Mouse (Mus musculus) left cerebral cortex, postnatal 14 days (tissue): ENCODE measurements around the gene Rfx5. TPM values are rescaled to one million over a fixed set of nuclear protein-coding genes. Genes with fewer than 3 reads are reported as not detected.
A peak's percentile ranks its signal among the peaks of the same experiment; 100 is the strongest.

Experiments
- DNase-seq, 2 experiments: peaks; one replicate each; pipeline ENCODE4 v3.0.0; 2021 to 2022; ENCODE audit warnings: low spot score in 2 of 2, mixed read lengths in 1 of 2
- intact Hi-C: fragments of 180-260 bp; cut with DNase I; formaldehyde crosslinking; loops from one replicate; pipeline ENCODE4 v1.15.1; 2025
- microRNA-seq, 2 experiments: library from miRNA; unstranded; fragments of <30 nt; microRNA quantifications; one replicate each; pipeline ENCODE4 v1.2.0; 2022
- total RNA-seq, 2 experiments: library from RNA; stranded (reverse); gene quantifications; 2 replicates each; pipeline ENCODE4 v1.2.3; 2021

Rfx5 gene
- total RNA-seq, 2 experiments from 2014 or later: 18.5 to 23.1 TPM

- intact Hi-C loops: no loop called here
- peak; percentile 77 to 87 for DNase-seq
Measured at GRCm38 (mm10) chr3:94974528-94975422, 20.9 kb downstream of the Rfx5 start, which contains the start of gene Pi4kb. Gene Pi4kb, plus strand, starts transcription at chr3:94974731.

GRCm38 (mm10) chr3:94984312-94984711 lies 30.4 kb downstream of the Rfx5 start:
- DNase-seq: no peak
- intact Hi-C loops: no loop called here

GRCm38 (mm10) chr3:94985513-94985912 lies 31.6 kb downstream of the Rfx5 start:
- intact Hi-C loops: no loop called here

DNA sequence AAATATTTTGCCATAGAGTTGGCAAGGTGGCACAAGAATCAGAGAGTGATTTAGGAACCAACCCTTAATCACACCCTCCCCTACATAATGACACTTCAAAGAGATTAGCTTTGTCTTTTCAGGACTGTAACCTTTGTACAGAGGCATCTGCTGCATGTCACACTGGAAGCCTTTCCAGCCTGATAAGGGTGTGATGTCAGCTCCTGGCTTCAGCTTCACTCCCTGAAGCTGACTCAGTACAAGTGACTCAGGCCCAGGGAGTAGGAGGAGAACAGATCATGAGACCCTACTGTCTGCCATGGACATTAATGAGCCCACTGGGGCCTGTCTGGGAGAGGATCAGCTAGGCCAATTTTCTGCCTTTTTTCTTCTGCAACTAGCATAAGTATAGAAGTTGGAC lies 33.7 kb downstream of the Rfx5 start:
- intact Hi-C loops: no loop called here
- DNase-seq: no peak

More at GRCm38 (mm10) chr3:94985513-94985912, 31.6 kb downstream of the Rfx5 start:
- DNase-seq: no peak

DNA sequence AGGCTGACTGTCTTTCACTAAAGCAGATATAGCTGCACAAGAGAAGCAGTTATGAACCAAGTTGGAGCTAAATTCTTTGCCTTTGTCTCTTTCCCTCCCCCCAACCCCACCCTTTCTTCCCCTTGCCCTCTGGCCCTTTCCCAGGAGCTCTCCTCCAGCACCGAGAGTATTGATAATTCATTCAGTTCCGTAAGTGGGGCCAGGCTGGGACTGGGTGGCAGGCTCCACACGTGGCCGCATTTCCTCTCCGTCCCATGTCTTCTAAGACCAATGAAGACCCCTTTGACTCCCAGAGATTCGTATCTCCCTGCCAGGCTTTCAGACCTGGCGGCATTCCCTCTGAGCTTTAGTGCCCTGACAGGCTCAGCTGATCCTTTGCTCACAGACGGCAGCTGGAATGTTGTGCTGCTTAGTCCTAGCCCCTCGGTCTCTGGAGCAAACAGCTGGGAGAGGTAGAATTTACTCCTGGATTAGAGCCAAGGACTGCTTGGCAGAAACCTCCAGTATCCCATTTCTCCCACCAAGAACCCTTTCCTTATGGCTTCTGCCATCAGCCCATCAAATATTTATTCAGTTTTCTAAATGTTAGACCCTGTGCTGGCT lies 35.4 kb downstream of the Rfx5 start:
- intact Hi-C loops: no loop called here
- no peak for DNase-seq

DNA sequence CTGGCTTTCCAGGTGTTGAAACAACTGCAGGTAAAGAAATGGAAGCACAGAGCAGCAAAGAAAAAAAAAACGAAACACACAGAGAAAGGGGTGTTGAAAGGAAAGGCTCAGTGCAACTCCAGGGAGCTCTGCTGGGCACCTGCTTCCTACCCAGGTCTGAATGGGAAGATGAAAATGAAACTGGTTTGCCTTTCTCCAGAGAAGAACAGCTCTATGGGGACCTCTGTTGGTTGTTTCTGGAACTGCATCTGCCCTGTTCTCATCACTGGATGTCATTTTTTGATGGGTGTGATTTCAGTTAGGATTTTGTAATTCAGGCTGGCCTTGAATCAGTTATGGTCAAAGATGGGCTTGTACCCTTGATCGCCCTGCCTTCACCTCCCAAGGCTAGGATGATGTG lies 43.1 kb downstream of the Rfx5 start:
- intact Hi-C loops: loop anchor here (1.0 to 5.0 kb wide), 2 partner anchors 49 to 115 kb away; no protein-coding TSS in a partner anchor
- DNase-seq: peak; percentile 81 to 89

GRCm38 (mm10) chr3:95002569-95002968 lies 48.7 kb downstream of the Rfx5 start:
- peak in 1 of 2 experiments; percentile 43 for DNase-seq
- intact Hi-C loops: no loop called here

GRCm38 (mm10) chr3:95003273-95003672 lies 49.4 kb downstream of the Rfx5 start:
- intact Hi-C loops: no loop called here
- no peak for DNase-seq

GRCm38 (mm10) chr3:95005651-95006050 lies 51.8 kb downstream of the Rfx5 start:
- intact Hi-C loops: no loop called here
- DNase-seq: no peak

DNA sequence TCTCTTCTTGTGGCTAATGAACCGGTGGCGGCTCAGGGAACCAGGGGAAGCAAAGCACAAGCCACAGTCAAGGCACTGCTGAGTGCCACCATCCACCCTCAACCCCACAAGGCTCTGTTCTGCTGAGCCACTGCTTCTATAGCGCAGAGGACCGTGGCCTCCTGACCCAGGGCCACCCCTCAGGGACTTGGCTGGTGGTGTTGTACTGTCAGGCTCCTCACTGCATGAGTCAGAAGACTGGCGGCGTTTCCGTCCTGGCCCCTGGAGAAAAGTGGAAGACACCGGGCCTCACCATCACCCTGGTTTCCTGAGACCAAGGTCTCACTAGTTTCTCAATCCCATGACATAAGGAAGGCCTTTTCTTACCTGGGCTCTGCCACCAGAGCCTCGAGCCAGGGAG lies 53.8 kb downstream of the Rfx5 start:
- intact Hi-C loops: no loop called here

DNA sequence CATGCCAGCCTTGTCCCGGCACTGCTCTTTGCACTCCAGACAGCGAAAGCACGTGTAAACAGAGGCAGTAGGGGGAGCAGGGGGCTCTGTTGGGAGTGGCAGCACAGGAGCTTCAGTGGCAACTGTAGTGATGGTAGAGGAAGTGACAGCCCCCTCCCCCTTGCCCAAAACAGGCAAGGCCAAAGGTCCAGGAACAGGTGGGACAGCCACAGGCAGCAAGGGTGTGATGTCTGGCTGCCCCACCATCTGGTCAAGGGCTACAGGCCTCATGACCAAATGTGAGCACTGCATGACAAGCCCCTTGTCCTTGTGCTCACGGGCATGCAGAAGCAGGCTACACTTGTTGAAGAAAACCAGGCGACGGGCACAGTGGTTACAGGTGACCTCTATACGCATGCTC lies 56.5 kb downstream of the Rfx5 start:
- DNase-seq: no peak
- intact Hi-C loops: no loop called here

More for the DNA sequence above, 53.8 kb downstream of the Rfx5 start:
- DNase-seq: no peak

Small RNAs within 50 kb of the gene (microRNA-seq; reads per million reads assigned to microRNA genes)
- 2.0 to 2.6 reads per million in 2 experiments for gene Mir7013

Other genes with a start within 250 kb of the Rfx5 start
- gene Cgn, start 167.6 kb upstream of the Rfx5 start, total RNA-seq: 1 to 10 TPM; 3.9 to 4.5 TPM
- gene Pogz, start 116.5 kb upstream of the Rfx5 start, total RNA-seq: 10 to 100 TPM; 53.7 to 57.9 TPM
- gene Psmb4, start 67.1 kb upstream of the Rfx5 start, total RNA-seq: 100 to 1,000 TPM; 249 to 266 TPM
- 1 to 10 TPM; 6.1 to 7.5 TPM for gene Selenbp1, start 21.0 kb upstream of the Rfx5 start, total RNA-seq
- 10 to 100 TPM; 49.8 to 52.0 TPM for gene Pi4kb, start 20.7 kb downstream of the Rfx5 start, total RNA-seq
- gene Zfp687, start 61.4 kb downstream of the Rfx5 start, total RNA-seq: 10 to 100 TPM; 21.8 to 22.2 TPM
- gene Psmd4, start 88.5 kb downstream of the Rfx5 start, total RNA-seq: 100 to 1,000 TPM; 149 to 157 TPM
- 10 to 100 TPM; 37.6 to 45.1 TPM for gene Pip5k1a, start 152.9 kb downstream of the Rfx5 start, total RNA-seq
- 10 to 100 TPM; 36.1 to 37.3 TPM for gene Vps72, start 156.9 kb downstream of the Rfx5 start, total RNA-seq
- under 1 TPM; 0.29 to 0.32 TPM for gene Tmod4, start 170.4 kb downstream of the Rfx5 start, total RNA-seq
- 10 to 100 TPM; 38.8 to 42.8 TPM for gene Scnm1, start 179.9 kb downstream of the Rfx5 start, total RNA-seq
- gene Lysmd1, start 180.0 kb downstream of the Rfx5 start, total RNA-seq: 10 to 100 TPM; 19.2 to 20.7 TPM
- 1 to 10 TPM; 1.8 to 3.1 TPM for gene Tnfaip8l2, start 188.3 kb downstream of the Rfx5 start, total RNA-seq
- 10 to 100 TPM; 40.3 to 40.5 TPM for gene Sema6c, start 206.4 kb downstream of the Rfx5 start, total RNA-seq